Mouse (Mus musculus) stomach, postnatal 0 days (tissue): ENCODE results near the gene Prr15.

Experiments
- CTCF ChIP-seq: IDR thresholded peaks from 2 replicates; pipeline ENCODE4 v1.5.1; 2016; ENCODE audit warnings: antibody characterized with exemption, low read depth, mild to moderate bottlenecking, moderate library complexity
- EP300 ChIP-seq: optimal IDR thresholded peaks from 2 replicates; pipeline ENCODE3; 2016; ENCODE audit warnings: antibody characterized with exemption

DNA sequence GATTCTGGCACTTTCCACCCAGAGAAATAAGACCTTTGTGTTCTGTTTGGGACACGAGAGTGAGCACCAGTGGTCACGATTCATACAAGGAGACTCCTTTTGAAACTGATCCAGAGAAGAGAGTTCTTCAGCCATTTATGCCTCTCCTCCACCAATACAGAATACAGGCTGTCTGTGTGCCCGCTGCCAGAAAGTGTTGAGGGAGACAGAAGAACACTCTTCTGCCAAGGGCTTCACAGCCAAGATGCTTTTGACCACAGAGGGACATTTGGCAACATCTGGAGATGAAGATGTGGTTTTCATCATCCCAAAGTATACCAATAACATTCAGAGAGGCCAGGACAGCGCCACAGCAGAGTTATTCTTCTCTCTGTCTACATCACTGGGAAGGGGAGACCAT, 48.4 kb upstream of the Prr15 start:
- no peak for TF ChIP-seq EP300
- TF ChIP-seq CTCF = no peak
